Mouse (Mus musculus): ENCODE measurements around the gene Rbl1.

- no peak for TF ChIP-seq CTCF (IDR thresholded peaks at IDR 0.05; ENCODE audit: low read depth, low read length)
- TF ChIP-seq GATA1 (IDR thresholded peaks at IDR 0.05; ENCODE audit: borderline replicate concordance, low read length): no peak
- no peak for TF ChIP-seq TAL1 (conservative IDR thresholded peaks at IDR 0.05; ENCODE audit: low read depth, low read length)
- no peak for TF ChIP-seq GATA2 (IDR thresholded peaks at IDR 0.05; ENCODE audit: borderline replicate concordance, low read depth, low read length)
- TF ChIP-seq POLR2AphosphoS5 (IDR thresholded peaks at IDR 0.05; ENCODE audit: insufficient replicate concordance, low read depth, low read length): no peak
These were observed 3.1 kb downstream of the Rbl1 start for GRCm38 (mm10) chr2:157201081-157201830.
